Mouse (Mus musculus): ENCODE measurements around the gene Sulf2. TPM values are rescaled to one million over a fixed set of nuclear protein-coding genes. Genes with fewer than 3 reads are reported as not detected.
A peak's percentile ranks its signal among the peaks of the same experiment; 100 is the strongest.

Gene Sulf2
- polyA plus RNA-seq, 1 experiment from 2014 or later: 176 TPM

DNA sequence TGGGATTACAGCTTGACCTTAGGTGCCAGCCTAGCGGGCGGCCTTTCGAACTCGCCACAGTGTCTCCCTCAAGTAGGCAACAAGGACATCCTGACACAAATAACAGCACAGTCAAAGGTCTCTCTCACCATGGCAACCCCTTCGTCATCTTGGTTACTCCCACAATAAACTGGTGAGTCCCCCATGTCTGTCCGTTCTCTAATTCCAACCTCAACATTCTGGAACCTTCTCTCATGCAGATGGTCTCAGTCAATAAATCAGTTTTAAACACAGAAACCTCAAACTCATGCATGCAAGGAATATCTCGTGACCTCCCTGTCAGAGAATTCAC is 39.2 kb downstream of the Sulf2 start:
- H3K27ac ChIP-seq: no peak overlapping the region
- H3K9me3 ChIP-seq: 0 out of 2 replicates have a peak, but pooled peaks cover 3% of the 10 kb centered on the region
- 97% methylated on average over 7 of the region's 7 CpGs for WGBS
- H3K4me3 ChIP-seq (replicated peaks): no peak overlapping the region
- no peak overlapping the region for H3K4me2 ChIP-seq
- H3K27me3 ChIP-seq: no peaks in the 10 kb centered on the region
- H3K9ac ChIP-seq (replicated peaks): no peak overlapping the region
- no peak for ATAC-seq (ENCODE audit: insufficient number of reproducible peaks, insufficient read depth, low FRiP score, low TSS enrichment, low read depth)
- no peaks in the 10 kb centered on the region for H3K4me1 ChIP-seq (replicated peaks)
- H3K36me3 ChIP-seq: peaks cover 99% of the 10 kb centered on the region

DNA sequence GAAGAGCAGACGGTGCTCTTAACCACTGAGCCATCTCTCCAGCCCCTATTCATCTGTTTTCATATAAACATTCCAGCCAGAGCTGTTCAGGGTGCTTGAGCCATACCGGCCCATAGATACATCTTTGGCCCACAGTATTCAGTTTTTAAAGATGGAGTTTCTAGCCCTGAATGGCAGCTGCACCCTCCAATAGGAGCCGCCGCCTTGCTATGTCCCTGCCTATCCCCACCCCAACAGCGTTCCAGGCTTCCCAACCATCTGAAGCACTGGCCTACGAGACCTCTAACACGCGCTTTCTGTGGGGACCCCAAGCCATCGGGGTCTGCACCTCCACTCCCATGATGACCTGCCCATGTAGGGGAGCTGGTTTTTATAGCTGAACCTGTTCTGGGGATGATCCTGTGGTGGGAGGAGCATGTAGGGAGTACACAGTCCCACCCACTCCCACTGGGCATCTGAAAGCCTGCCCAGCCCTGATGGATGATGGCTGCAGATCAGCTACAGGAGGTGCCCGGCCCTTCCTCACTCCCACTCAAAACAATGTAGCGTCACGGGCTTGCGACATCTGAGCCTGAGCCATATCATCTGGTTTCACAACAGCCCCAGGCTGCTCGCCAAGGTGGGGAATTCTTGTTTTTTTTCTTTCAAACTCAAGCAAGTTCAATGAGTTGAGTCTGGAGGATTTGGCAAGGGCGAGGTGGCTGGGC is 39.7 kb downstream of the Sulf2 start:
- Histone ChIP-seq H3K36me3 (peaks cover 99% of the 10 kb centered on the region), H3K9me3 (0 out of 2 replicates have a peak, but pooled peaks cover 3% of the 10 kb centered on the region), H3K27me3 (no peaks in the 10 kb centered on the region), H3K4me3 (replicated peaks) (no peak overlapping the region), H3K9ac (replicated peaks) (no peak overlapping the region), H3K4me1 (replicated peaks) (no peaks in the 10 kb centered on the region), H3K27ac (no peak overlapping the region), H3K4me2 (no peak overlapping the region)
- 94% methylated on average over 15 of the region's 15 CpGs for WGBS
- no peak for ATAC-seq (ENCODE audit: insufficient number of reproducible peaks, insufficient read depth, low FRiP score, low TSS enrichment, low read depth)

DNA sequence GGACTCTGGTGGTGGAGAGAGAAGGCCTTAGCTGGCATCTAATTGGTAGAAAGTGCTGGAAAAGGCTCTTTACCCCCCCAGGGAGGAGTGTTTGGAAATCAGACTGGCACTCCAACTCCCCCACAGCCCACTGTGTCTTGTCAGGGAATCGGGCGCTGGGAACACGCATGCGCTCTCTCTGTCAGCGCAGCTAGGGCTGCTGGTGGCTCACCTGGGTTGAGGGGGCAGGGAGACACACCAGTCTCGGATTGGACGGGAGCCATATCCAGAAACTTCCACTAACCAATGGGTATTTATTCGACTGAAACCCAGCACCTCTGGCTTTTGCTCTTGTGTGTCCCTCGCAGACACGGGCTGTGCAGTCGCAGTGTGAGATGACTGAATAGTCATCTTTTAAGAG is 42.5 kb downstream of the Sulf2 start:
- Histone ChIP-seq H3K9ac (replicated peaks) (no peak overlapping the region; the same call in 1 of the 2 replicates), H3K4me1 (replicated peaks) (peaks cover 11% of the 10 kb centered on the region), H3K4me3 (replicated peaks) (no peak overlapping the region), H3K36me3 (peaks cover 88% of the 10 kb centered on the region), H3K4me2 (no peak overlapping the region), H3K27ac (no peak overlapping the region), H3K9me3 (0 out of 2 replicates have a peak, but pooled peaks cover 3% of the 10 kb centered on the region), H3K27me3 (no peaks in the 10 kb centered on the region)
- ATAC-seq (ENCODE audit: insufficient number of reproducible peaks, insufficient read depth, low FRiP score, low TSS enrichment, low read depth): no peak
- 93% methylated on average over 11 of the region's 11 CpGs for WGBS

DNA sequence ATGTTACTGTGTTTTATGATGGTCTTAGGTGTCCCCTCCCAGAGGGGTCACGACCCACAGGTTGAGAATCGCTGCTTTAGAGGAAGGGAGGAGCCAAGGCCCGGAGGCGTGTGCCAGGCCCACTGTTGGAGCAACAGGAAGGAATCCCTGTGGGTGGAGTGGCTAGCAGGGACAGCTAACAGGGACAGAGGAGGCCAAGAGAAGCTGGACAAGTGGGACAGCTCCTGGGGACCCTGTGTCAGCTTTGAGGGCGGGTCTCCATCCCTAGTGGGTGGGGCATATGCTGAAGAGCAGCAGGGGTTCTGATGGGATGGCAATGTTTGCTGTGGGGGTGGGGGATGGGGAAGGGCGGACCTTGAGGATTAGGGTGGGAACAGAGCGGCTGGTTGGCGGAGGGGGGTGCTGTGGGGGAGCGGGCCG is 43.6 kb downstream of the Sulf2 start:
- H3K27ac ChIP-seq: no peak overlapping the region
- peaks cover 85% of the 10 kb centered on the region for H3K36me3 ChIP-seq
- ATAC-seq (ENCODE audit: insufficient number of reproducible peaks, insufficient read depth, low FRiP score, low TSS enrichment, low read depth): no peak

DNA sequence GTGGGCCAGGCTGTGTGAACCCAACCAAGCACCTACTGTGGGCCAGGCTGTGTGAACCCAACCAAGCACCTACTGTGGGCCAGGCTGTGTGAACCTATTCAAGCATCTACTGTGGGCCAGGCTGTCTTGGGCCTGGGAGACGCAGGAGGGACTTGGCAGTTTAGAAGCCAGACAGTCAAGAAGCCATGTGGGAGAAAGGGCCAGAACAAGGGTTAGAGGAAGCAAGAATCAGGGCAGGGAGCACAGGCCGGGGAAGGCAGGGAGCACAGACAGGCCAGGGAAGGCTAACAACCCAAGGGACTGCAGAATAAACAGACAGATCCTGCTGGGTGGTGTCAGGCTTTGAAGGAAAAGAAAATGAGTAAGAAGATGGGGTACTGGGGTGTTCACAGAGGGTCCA is 44.2 kb downstream of the Sulf2 start:
- peaks cover 85% of the 10 kb centered on the region for H3K36me3 ChIP-seq

More for the DNA sequence above, 43.6 kb downstream of the Sulf2 start:
- H3K4me1 ChIP-seq (replicated peaks): peaks cover 14% of the 10 kb centered on the region
- H3K27me3 ChIP-seq: no peaks in the 10 kb centered on the region
- H3K9ac ChIP-seq (replicated peaks): no peak overlapping the region
- 65% methylated on average over 10 of the region's 10 CpGs for WGBS
- H3K4me3 ChIP-seq (replicated peaks): no peak overlapping the region
- no peak overlapping the region for H3K4me2 ChIP-seq
- 0 out of 2 replicates have a peak, but pooled peaks cover 3% of the 10 kb centered on the region for H3K9me3 ChIP-seq

DNA sequence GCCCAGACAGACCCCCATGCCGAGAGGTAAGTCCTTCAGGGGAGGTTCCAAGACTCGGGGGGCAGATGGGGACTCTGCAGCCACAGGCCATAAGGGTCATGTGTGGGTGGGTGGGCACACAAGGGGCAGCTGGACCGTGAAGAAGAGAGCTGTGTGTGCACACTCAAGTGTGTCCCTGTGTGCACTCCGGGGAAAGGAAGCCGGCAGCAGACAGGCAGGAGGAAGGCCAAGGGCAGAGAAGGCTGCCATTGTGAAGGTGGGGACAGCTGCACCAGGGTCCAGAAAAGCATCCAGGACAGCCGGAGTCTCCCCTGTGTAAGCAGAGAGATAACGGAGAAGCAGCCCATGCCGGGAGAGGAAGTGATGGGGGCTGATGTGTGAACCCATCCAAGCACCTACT is 44.7 kb downstream of the Sulf2 start:
- Histone ChIP-seq H3K4me2 (no peak overlapping the region), H3K27ac (no peak overlapping the region), H3K4me3 (replicated peaks) (no peak overlapping the region), H3K9ac (replicated peaks) (no peak overlapping the region), H3K9me3 (0 out of 2 replicates have a peak, but pooled peaks cover 3% of the 10 kb centered on the region), H3K27me3 (no peaks in the 10 kb centered on the region), H3K4me1 (replicated peaks) (peaks cover 25% of the 10 kb centered on the region), H3K36me3 (peaks cover 85% of the 10 kb centered on the region)
- WGBS: 91% methylated on average over 8 of the region's 8 CpGs
- no peak for ATAC-seq (ENCODE audit: insufficient number of reproducible peaks, insufficient read depth, low FRiP score, low TSS enrichment, low read depth)

More for the DNA sequence above, 44.2 kb downstream of the Sulf2 start:
- 90% methylated on average over 2 of the region's 2 CpGs for WGBS
- H3K4me1 ChIP-seq (replicated peaks): peaks cover 20% of the 10 kb centered on the region
- no peak overlapping the region for H3K4me2 ChIP-seq
- no peak overlapping the region for H3K4me3 ChIP-seq (replicated peaks)
- H3K9me3 ChIP-seq: 0 out of 2 replicates have a peak, but pooled peaks cover 3% of the 10 kb centered on the region
- 0 out of 2 replicates have a peak overlapping the region, but pooled peaks have one; percentile 8 for H3K27ac ChIP-seq
- H3K9ac ChIP-seq (replicated peaks): no peak overlapping the region
- ATAC-seq (ENCODE audit: insufficient number of reproducible peaks, insufficient read depth, low FRiP score, low TSS enrichment, low read depth): no peak
- H3K27me3 ChIP-seq: no peaks in the 10 kb centered on the region

DNA sequence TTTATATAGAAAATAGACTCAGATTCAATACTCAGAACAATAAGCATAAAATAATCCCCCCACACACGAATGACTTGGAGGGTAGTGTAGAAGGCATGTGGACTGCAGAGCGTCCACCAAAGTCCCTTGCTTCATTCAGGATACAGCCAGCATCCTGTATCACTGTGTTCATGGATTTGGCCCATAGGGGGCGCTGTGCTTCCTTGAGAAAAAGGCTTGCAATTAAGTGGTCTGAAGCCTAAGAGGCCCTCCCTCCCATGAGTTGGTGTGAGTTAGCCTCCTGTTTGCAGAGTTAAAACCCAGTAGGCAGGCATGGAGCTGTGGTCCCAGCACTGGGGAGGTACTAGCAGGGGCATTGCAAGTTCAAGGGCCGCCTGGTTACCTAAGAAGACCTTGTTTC is 47.1 kb downstream of the Sulf2 start:
- Histone ChIP-seq H3K36me3 (peaks cover 83% of the 10 kb centered on the region), H3K9me3 (no peaks in the 10 kb centered on the region), H3K27me3 (no peaks in the 10 kb centered on the region), H3K27ac (peak overlapping the region; percentile 64), H3K4me2 (no peak overlapping the region), H3K4me1 (replicated peaks) (peaks cover 26% of the 10 kb centered on the region), H3K9ac (replicated peaks) (no peak overlapping the region), H3K4me3 (replicated peaks) (no peak overlapping the region)
- 24% methylated on average over 4 of the region's 4 CpGs for WGBS
- ATAC-seq (ENCODE audit: insufficient number of reproducible peaks, insufficient read depth, low FRiP score, low TSS enrichment, low read depth): no peak; the same call in 1 of the 2 replicates

DNA sequence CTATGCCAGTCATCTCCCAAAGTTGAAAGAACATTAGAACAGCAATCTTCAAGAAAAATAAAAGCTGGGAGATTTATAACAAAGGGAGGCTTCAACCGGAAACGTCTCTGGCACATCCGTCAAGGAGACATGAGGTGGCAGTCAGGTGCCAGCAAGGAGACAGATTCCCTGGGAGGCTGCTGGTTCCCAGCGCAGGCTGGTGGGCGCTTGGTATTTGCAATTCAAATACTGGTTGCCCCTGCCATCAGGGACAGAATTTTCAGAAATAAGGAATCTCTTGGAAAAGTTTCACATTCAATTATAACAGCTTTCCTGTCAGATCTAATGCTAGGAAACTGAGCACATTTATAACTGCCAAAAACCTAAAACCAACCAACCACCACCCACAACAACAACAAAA is 47.6 kb downstream of the Sulf2 start:
- Histone ChIP-seq H3K36me3 (peaks cover 83% of the 10 kb centered on the region), H3K4me2 (no peak overlapping the region), H3K9me3 (no peaks in the 10 kb centered on the region), H3K9ac (replicated peaks) (no peak overlapping the region), H3K4me1 (replicated peaks) (peaks cover 26% of the 10 kb centered on the region), H3K27ac (no peak overlapping the region), H3K4me3 (replicated peaks) (no peak overlapping the region), H3K27me3 (no peaks in the 10 kb centered on the region)
- no peak for ATAC-seq (ENCODE audit: insufficient number of reproducible peaks, insufficient read depth, low FRiP score, low TSS enrichment, low read depth)
- WGBS: 82% methylated on average over 5 of the region's 5 CpGs

DNA sequence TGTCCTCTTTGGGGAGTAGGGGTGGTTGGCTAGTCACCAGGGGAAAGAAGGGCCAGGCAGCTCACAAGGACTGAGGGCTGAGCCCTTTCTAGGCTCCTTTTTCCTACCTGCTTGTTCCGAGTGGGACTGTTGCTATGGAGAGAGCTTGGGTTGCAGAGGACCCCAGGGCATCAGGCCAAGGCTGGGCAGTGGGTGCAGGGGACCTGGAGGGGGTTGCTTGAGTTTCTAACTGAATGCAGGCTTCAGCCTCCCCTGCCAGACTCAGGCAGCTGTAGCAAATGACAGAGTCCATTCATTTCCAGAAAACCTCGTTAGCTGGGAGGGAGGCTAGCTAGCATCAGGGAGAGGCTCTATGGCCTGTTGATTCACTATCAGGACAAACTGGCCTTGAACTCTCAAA is 48.8 kb downstream of the Sulf2 start:
- no peak for ATAC-seq (ENCODE audit: insufficient number of reproducible peaks, insufficient read depth, low FRiP score, low TSS enrichment, low read depth)
- no peak overlapping the region for H3K4me3 ChIP-seq (replicated peaks)
- H3K4me2 ChIP-seq: no peak overlapping the region
- 70% methylated on average over 2 of the region's 2 CpGs for WGBS
- no peak overlapping the region for H3K9ac ChIP-seq (replicated peaks)
- 0 out of 2 replicates have a peak overlapping the region, but pooled peaks have one; percentile 23 for H3K27ac ChIP-seq
- peaks cover 83% of the 10 kb centered on the region for H3K36me3 ChIP-seq
- H3K9me3 ChIP-seq: no peaks in the 10 kb centered on the region
- H3K27me3 ChIP-seq: no peaks in the 10 kb centered on the region
- peaks cover 26% of the 10 kb centered on the region for H3K4me1 ChIP-seq (replicated peaks)

DNA sequence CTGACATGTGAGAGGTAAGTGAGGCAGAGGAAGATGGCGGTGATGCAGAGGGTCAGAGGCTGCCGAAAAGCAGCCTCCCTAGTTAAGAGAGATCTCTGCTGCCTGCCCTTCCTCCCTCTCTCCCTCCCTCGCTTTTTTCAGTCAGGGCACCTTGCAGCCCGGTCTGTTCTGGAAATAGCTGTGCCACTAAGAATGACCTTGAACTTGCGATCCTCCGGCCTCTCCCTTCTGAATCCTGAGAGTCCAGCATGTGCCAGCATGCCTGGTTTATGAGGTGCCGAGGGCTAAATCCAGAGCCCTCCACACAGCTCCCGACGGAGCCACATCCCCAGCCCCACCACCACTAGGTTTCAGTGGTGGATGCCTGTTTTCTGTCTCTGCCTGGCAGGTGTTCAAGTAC is 49.6 kb downstream of the Sulf2 start:
- H3K27ac ChIP-seq: peak overlapping the region; percentile 35; the same call in 1 of the 2 replicates
- WGBS: 63% methylated on average over 9 of the region's 9 CpGs
- H3K4me2 ChIP-seq: no peak overlapping the region
- peaks cover 82% of the 10 kb centered on the region for H3K36me3 ChIP-seq
- no peak for ATAC-seq (ENCODE audit: insufficient number of reproducible peaks, insufficient read depth, low FRiP score, low TSS enrichment, low read depth)
- H3K9ac ChIP-seq (replicated peaks): no peak overlapping the region
- H3K27me3 ChIP-seq: no peaks in the 10 kb centered on the region
- H3K4me3 ChIP-seq (replicated peaks): no peak overlapping the region
- H3K9me3 ChIP-seq: no peaks in the 10 kb centered on the region
- peaks cover 26% of the 10 kb centered on the region for H3K4me1 ChIP-seq (replicated peaks)

DNA sequence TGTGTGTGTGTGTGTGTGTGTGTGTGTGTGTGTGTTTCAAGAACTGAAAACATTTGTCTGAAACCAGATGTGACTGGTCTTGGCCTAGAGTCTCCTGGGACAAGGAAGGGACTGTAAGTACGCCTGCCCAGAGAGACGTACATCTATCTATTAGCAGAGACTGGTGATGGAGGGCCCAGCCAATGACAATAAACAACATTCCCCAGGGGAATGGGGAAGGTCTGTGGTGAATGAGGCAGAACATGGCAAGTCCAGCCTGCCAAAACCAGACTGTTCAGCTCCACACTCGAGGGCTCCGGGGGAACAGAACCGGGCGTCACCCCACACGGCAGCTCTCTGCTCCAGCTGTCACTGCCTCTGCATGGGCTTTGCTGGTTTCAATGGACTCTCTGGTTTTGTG is 52.6 kb downstream of the Sulf2 start:
- H3K9me3 ChIP-seq: no peaks in the 10 kb centered on the region
- no peak overlapping the region for H3K4me3 ChIP-seq (replicated peaks)
- H3K4me2 ChIP-seq: no peak overlapping the region
- H3K36me3 ChIP-seq: peaks cover 92% of the 10 kb centered on the region
- H3K9ac ChIP-seq (replicated peaks): no peak overlapping the region
- peak overlapping the region; percentile 41; the same call in 1 of the 2 replicates for H3K27ac ChIP-seq
- 75% methylated on average over 7 of the region's 7 CpGs for WGBS
- ATAC-seq (ENCODE audit: insufficient number of reproducible peaks, insufficient read depth, low FRiP score, low TSS enrichment, low read depth): no peak
- H3K27me3 ChIP-seq: no peaks in the 10 kb centered on the region
- peaks cover 15% of the 10 kb centered on the region for H3K4me1 ChIP-seq (replicated peaks)

All from limb, embryonic 12.5 days (tissue).